8 mouse cellular contexts compared by ENCODE assay signal in genomic region chr8:87218956-87219482, GRCm38 (mm10).
DNase-seq lines count a peak whose midpoint lies in the region; ATAC-seq and TF ChIP-seq lines count a peak whose summit lies in the region.

No protein-coding gene starts in this region.

- intact Hi-C loops in gastrocnemius, postnatal 14 days (cut with DNase I; ENCODE audit: low total_unique reads): no loop called here

- ATAC-seq in forebrain, embryonic 11.5 days (replicated peaks; ENCODE audit: low FRiP score): no peak
- ATAC-seq in forebrain, embryonic 15.5 days (replicated peaks): no peak
- no peak for ATAC-seq in lung, embryonic 14.5 days (ENCODE audit: insufficient read depth)

- WGBS in forebrain, embryonic 11.5 days: 14% methylated on average over 6 of the region's 6 CpGs
- WGBS in forebrain, embryonic 15.5 days: 13% methylated on average over 6 of the region's 6 CpGs
- WGBS in lung, embryonic 14.5 days: 14% methylated on average over 6 of the region's 6 CpGs

- TF ChIP-seq CTCF in lung, embryonic 14.5 days (IDR thresholded peaks at IDR 0.05; ENCODE audit: low read depth): peak; percentile 80

- no peaks in the 10 kb centered on the region for H3K36me3 ChIP-seq in forebrain, embryonic 11.5 days (ENCODE audit: control insufficient read depth, insufficient read depth, low read length)
- H3K36me3 ChIP-seq in forebrain, embryonic 15.5 days: no peaks in the 10 kb centered on the region
- no peaks in the 10 kb centered on the region for H3K36me3 ChIP-seq in lung, embryonic 14.5 days (ENCODE audit: insufficient read depth)

- no peak overlapping the region for H3K4me3 ChIP-seq in forebrain, embryonic 11.5 days (ENCODE audit: low read depth, low read length)
- H3K4me3 ChIP-seq in forebrain, embryonic 15.5 days: no peak overlapping the region
- H3K4me3 ChIP-seq in lung, embryonic 14.5 days (ENCODE audit: low read depth, low read length): no peak overlapping the region

- H3K27ac ChIP-seq in forebrain, embryonic 11.5 days (ENCODE audit: low read depth, low read length): no peak overlapping the region
- no peak overlapping the region for H3K27ac ChIP-seq in forebrain, embryonic 15.5 days (replicated peaks)
- H3K27ac ChIP-seq in lung, embryonic 14.5 days (ENCODE audit: low read depth): no peak overlapping the region

- no peaks in the 10 kb centered on the region for H3K9me3 ChIP-seq in forebrain, embryonic 11.5 days (ENCODE audit: control insufficient read depth, low read length)
- H3K9me3 ChIP-seq in forebrain, embryonic 15.5 days: no peaks in the 10 kb centered on the region
- H3K9me3 ChIP-seq in lung, embryonic 14.5 days (ENCODE audit: low read depth, low read length): no peaks in the 10 kb centered on the region

- H3K9ac ChIP-seq in forebrain, embryonic 11.5 days (ENCODE audit: low read length): no peak overlapping the region
- H3K9ac ChIP-seq in forebrain, embryonic 15.5 days (replicated peaks): no peak overlapping the region
- H3K9ac ChIP-seq in lung, embryonic 14.5 days: no peak overlapping the region

- DNase-seq in forebrain, embryonic 11.5 days (ENCODE audit: low spot score): peak; percentile 64
- peak; percentile 22 for DNase-seq in ovary, postnatal 14 days (ENCODE audit: low spot score)
- DNase-seq in ovary, postnatal 36 days (ENCODE audit: low spot score): no peak
- peak; percentile 42 for DNase-seq in embryo, embryonic 11 days
- peak; percentile 59 for DNase-seq in lung, embryonic 14.5 days
- no peak for DNase-seq in gastrocnemius, postnatal 14 days
- DNase-seq in right cerebral cortex, adult 18-20 months: no peak

- H3K27me3 ChIP-seq in forebrain, embryonic 11.5 days (ENCODE audit: control insufficient read depth, insufficient read depth, low read length): no peaks in the 10 kb centered on the region; the same call in 1 of the 2 replicates
- 0 out of 2 replicates have a peak, but pooled peaks cover 11% of the 10 kb centered on the region for H3K27me3 ChIP-seq in forebrain, embryonic 15.5 days
- no peaks in the 10 kb centered on the region for H3K27me3 ChIP-seq in lung, embryonic 14.5 days (ENCODE audit: insufficient read depth, low read length)

- H3K4me2 ChIP-seq in forebrain, embryonic 11.5 days (ENCODE audit: low read depth, low read length, severe bottlenecking): no peak overlapping the region
- H3K4me2 ChIP-seq in forebrain, embryonic 15.5 days (replicated peaks): no peak overlapping the region
- no peak overlapping the region for H3K4me2 ChIP-seq in lung, embryonic 14.5 days

- no peaks in the 10 kb centered on the region; the same call in 1 of the 2 replicates for H3K4me1 ChIP-seq in forebrain, embryonic 11.5 days (replicated peaks; ENCODE audit: control insufficient read depth, insufficient read depth, low read length)
- H3K4me1 ChIP-seq in forebrain, embryonic 15.5 days: no peaks in the 10 kb centered on the region
- no peaks in the 10 kb centered on the region for H3K4me1 ChIP-seq in lung, embryonic 14.5 days (ENCODE audit: insufficient read depth)

Comparison
In these comparisons a context has a peak if more than half of its experiments do, and no peak if none do; other contexts are left out.
1. DNase-seq: peak in forebrain, embryonic 11.5 days (single experiment), ovary, postnatal 14 days (single experiment), embryo, embryonic 11 days (single experiment) and lung, embryonic 14.5 days (single experiment); none in ovary, postnatal 36 days (single experiment), gastrocnemius, postnatal 14 days (single experiment) and right cerebral cortex, adult 18-20 months (single experiment).